Mouse (Mus musculus) ES-Bruce4 (cell line): ENCODE results near the gene Aebp2.

Experiments used
- CTCF ChIP-seq: IDR thresholded peaks from one replicate; pipeline ENCODE4 v1.8.1; 2011; ENCODE audit warnings: low read depth, low read length
- EP300 ChIP-seq: IDR thresholded peaks from 2 replicates; pipeline ENCODE4 v1.6.1; 2011; ENCODE audit warnings: low read depth, low read length; ENCODE audit not compliant: insufficient read depth
- POLR2A ChIP-seq: IDR thresholded peaks from one replicate; pipeline ENCODE4 v1.8.1; 2011; ENCODE audit warnings: low read length; ENCODE audit not compliant: insufficient read depth

- no peak for TF ChIP-seq CTCF
- TF ChIP-seq EP300, result no peak
- no peak for TF ChIP-seq POLR2A
Observed at GRCm38 (mm10) chr6:140598516-140598915, 23.9 kb upstream of the Aebp2 start.
